Mouse (Mus musculus) thymus, adult 2 months (tissue): ENCODE data around the gene Ptgis. TPM values are rescaled to one million over a fixed set of nuclear protein-coding genes. Genes with fewer than 3 reads are reported as not detected.

Source experiments
- DNase-seq: peaks from one replicate; pipeline ENCODE4 v3.0.0; 2021
- H3K27ac ChIP-seq: fragments of 200-500 bp; 2 replicates; pipeline ENCODE4 v1.5.1; 2012; ENCODE audit warnings: low read length, control low read depth; ENCODE audit not compliant: control insufficient read depth, insufficient read depth
- H3K27me3 ChIP-seq: fragments of 200-500 bp; 2 replicates; pipeline ENCODE4 v1.6.1; 2012; ENCODE audit warnings: mild to moderate bottlenecking, low read length, moderate library complexity, mixed read lengths; ENCODE audit not compliant: control insufficient read depth, insufficient read depth
- H3K36me3 ChIP-seq: fragments of 200-500 bp; 2 replicates; pipeline ENCODE4 v1.6.1; 2012; ENCODE audit warnings: mild to moderate bottlenecking, low read length, moderate library complexity; ENCODE audit not compliant: control insufficient read depth, insufficient read depth
- H3K4me1 ChIP-seq: fragments of 200-500 bp; replicated peaks from 2 replicates; pipeline ENCODE4 v1.6.1; 2012; ENCODE audit warnings: low read length; ENCODE audit not compliant: control insufficient read depth, insufficient read depth
- H3K4me3 ChIP-seq: fragments of 200-500 bp; 2 replicates; pipeline ENCODE4 v1.5.1; 2012; ENCODE audit warnings: mild to moderate bottlenecking, low read length, control low read depth, moderate library complexity; ENCODE audit not compliant: control insufficient read depth, insufficient read depth
- CTCF ChIP-seq: fragments of 200-500 bp; IDR thresholded peaks from 2 replicates; pipeline ENCODE4 v1.5.1; 2012; ENCODE audit warnings: mild to moderate bottlenecking, control low read depth, low read length, moderate library complexity, borderline replicate concordance; ENCODE audit not compliant: control insufficient read depth, poor library complexity, insufficient read depth; ENCODE audit errors: extremely low read depth
- POLR2A ChIP-seq: fragments of 200-500 bp; IDR thresholded peaks from 2 replicates; pipeline ENCODE4 v1.6.1; 2012; ENCODE audit warnings: mild to moderate bottlenecking, low read length, control low read depth, moderate library complexity; ENCODE audit not compliant: control insufficient read depth, poor library complexity, insufficient read depth; ENCODE audit errors: extremely low read depth
- WGBS: fragments of 180-500 bp; shearing (Covaris S2); methylation state at CpG from one replicate; pipeline ENCODE4 v1.1.7; 2018; 5-methylcytosine and 5-hydroxymethylcytosine counted together
- polyA plus RNA-seq: library from polyadenylated mRNA; depleted of rRNA; stranded (reverse); fragments of >200 nt; gene quantifications from 2 replicates; pipeline ENCODE4 v1.2.3, GENCODE M21; 2012

The Ptgis gene
- polyA plus RNA-seq, 1 experiment, result 9.9 TPM

DNA sequence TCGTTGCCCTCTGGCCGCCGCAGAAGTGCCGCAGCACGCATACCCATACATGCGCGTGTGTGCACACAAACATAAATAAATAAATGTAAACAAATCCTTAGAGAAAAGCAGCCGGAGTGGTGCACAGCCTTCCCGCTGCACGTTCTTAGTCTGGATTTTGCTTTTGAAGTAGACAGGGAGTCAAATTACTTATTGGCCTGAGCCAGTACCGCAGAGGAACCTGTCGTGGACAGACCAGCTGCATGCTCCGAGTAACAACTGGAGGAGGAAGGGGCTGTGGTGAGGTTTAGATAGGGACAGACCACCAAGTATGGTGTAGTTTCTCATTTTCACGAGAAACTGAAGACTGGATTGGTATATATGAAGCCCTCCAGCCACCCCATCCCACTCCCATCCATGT, 6.6 kb downstream of the Ptgis start:
- Histone ChIP-seq H3K4me1 (no peaks in the 10 kb centered on the region), H3K27me3 (no peaks in the 10 kb centered on the region; the same call in 1 of the 2 replicates), H3K4me3 (no peak overlapping the region), H3K36me3 (no peaks in the 10 kb centered on the region), H3K27ac (no peak overlapping the region)
- DNase-seq, result no peak
- 79% methylated on average over 14 of the region's 14 CpGs for WGBS
- TF ChIP-seq POLR2A (no peak), CTCF (no peak)

- H3K4me3 ChIP-seq, result no peak overlapping the region
- TF ChIP-seq CTCF, result no peak
- TF ChIP-seq POLR2A, result no peak
- H3K36me3 ChIP-seq, result no peaks in the 10 kb centered on the region
- DNase-seq, result no peak
- H3K27ac ChIP-seq, result no peak overlapping the region
- H3K27me3 ChIP-seq, result no peaks in the 10 kb centered on the region
- WGBS, result 90% methylated on average over 5 of the region's 5 CpGs
- no peaks in the 10 kb centered on the region for H3K4me1 ChIP-seq
These were observed 7.4 kb downstream of the Ptgis start for GRCm38 (mm10) chr2:167233009-167233335.

- no peak overlapping the region for H3K27ac ChIP-seq
- 90% methylated on average over 14 of the region's 14 CpGs for WGBS
- H3K27me3 ChIP-seq, result no peaks in the 10 kb centered on the region
- H3K4me3 ChIP-seq, result no peak overlapping the region
- no peak for TF ChIP-seq CTCF
- TF ChIP-seq POLR2A, result no peak
- H3K4me1 ChIP-seq, result no peaks in the 10 kb centered on the region
- H3K36me3 ChIP-seq, result no peaks in the 10 kb centered on the region
- DNase-seq, result no peak
These were observed 8.0 kb downstream of the Ptgis start for GRCm38 (mm10) chr2:167232132-167233008.

GRCm38 (mm10) chr2:167230554-167230953, 9.8 kb downstream of the Ptgis start:
- no peaks in the 10 kb centered on the region for H3K4me1 ChIP-seq
- TF ChIP-seq POLR2A (no peak), CTCF (no peak)
- no peak overlapping the region for H3K27ac ChIP-seq
- H3K4me3 ChIP-seq, result no peak overlapping the region
- H3K27me3 ChIP-seq, result no peaks in the 10 kb centered on the region
- DNase-seq, result no peak
- H3K36me3 ChIP-seq, result no peaks in the 10 kb centered on the region
- 21% methylated on average over 15 of the region's 15 CpGs for WGBS

DNA sequence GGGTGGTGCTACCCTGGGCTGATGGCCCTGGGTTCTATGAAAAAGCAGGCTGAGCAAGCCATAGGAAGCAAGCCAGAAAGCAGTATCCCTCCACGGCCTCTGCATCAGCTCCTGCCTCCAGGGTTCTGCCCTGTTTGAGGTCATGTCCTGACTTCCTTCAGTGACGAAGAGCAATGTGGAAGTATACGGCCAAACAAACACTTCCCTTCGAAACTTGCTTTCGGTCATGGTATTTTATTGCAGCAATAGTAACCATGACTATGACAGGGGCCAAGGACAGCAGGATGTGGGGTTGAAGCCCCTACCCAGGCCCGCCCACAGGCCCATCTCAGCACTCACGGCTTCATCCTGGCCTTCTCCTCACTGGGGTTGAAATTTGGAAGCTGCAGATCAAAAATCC, 15.5 kb downstream of the Ptgis start:
- no peak for DNase-seq
- Histone ChIP-seq H3K27ac (no peak overlapping the region), H3K36me3 (no peaks in the 10 kb centered on the region), H3K4me3 (no peak overlapping the region), H3K4me1 (no peaks in the 10 kb centered on the region), H3K27me3 (no peaks in the 10 kb centered on the region)
- TF ChIP-seq POLR2A (no peak), CTCF (no peak)
- 61% methylated on average over 7 of the region's 7 CpGs for WGBS

DNA sequence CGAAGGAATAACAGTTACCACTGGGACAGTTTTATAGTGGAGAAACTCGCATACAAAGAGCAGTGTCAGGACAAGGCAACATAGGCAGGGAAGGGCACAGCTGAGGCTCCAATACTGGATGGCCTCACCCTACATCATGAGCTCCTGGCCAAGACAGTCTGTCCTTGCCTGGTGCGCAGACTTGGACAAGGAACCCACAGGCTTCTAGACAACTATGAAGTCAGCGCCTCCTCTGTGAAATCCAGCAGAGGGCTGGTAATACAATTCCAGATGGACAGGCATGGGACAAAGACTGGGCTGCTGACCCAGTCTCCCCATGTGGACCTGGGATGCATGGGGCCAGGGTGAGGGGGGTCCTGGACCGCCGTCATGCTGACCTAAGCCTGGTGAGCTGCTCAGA, 16.2 kb downstream of the Ptgis start:
- no peak for TF ChIP-seq POLR2A
- TF ChIP-seq CTCF, result no peak

GRCm38 (mm10) chr2:167222152-167222551, 18.3 kb downstream of the Ptgis start:
- Histone ChIP-seq H3K36me3 (no peaks in the 10 kb centered on the region), H3K4me3 (no peak overlapping the region), H3K4me1 (no peaks in the 10 kb centered on the region), H3K27me3 (no peaks in the 10 kb centered on the region), H3K27ac (no peak overlapping the region)
- 25% methylated on average over 7 of the region's 7 CpGs for WGBS
- TF ChIP-seq CTCF (peak; percentile 34; the same call in 1 of the 2 replicates), POLR2A (no peak)
- peak; percentile 53 for DNase-seq

More for the DNA sequence above, 16.2 kb downstream of the Ptgis start:
- Histone ChIP-seq H3K27me3 (no peaks in the 10 kb centered on the region), H3K4me3 (no peak overlapping the region), H3K4me1 (no peaks in the 10 kb centered on the region), H3K27ac (no peak overlapping the region), H3K36me3 (no peaks in the 10 kb centered on the region)
- no peak for DNase-seq
- 97% methylated on average over 6 of the region's 6 CpGs for WGBS
